Mouse (Mus musculus): ENCODE measurements at regions not wholly inside any gene's neighbourhood (a gene's known extent, or its start where the extent isn't known, plus 50 kb on each side); places are given as distances from the start of the nearest gene placed in this dataset.
"Not testable (repeated sequence)": the region's sequence is repeated elsewhere in the genome, so short reads cannot be mapped to it uniquely, and the experiment has no call there.

- DNase-seq (ENCODE audit: low spot score in 2 of 2) = no peak
Measured at GRCm38 (mm10) chr13:88459474-88460173, 361.6 kb upstream of the Edil3 start.

GRCm38 (mm10) chr13:88490104-88490503, 331.2 kb upstream of the Edil3 start:
- no peak for DNase-seq (ENCODE audit: low spot score in 2 of 2)

- no peak for DNase-seq (ENCODE audit: low spot score in 2 of 2)
Measured at GRCm38 (mm10) chr13:88510850-88511554, 310.3 kb upstream of the Edil3 start.

GRCm38 (mm10) chr13:88534796-88535195, 286.5 kb upstream of the Edil3 start:
- peak in 1 of 2 experiments; percentile 29 for DNase-seq (ENCODE audit: low spot score in 2 of 2)

- peak; percentile 47 to 86 for DNase-seq (ENCODE audit: low spot score in 2 of 2)
Measured at GRCm38 (mm10) chr13:88554504-88554903, 266.8 kb upstream of the Edil3 start.

- DNase-seq (ENCODE audit: low spot score in 2 of 2) = no peak
Measured at GRCm38 (mm10) chr13:88564978-88565377, 256.3 kb upstream of the Edil3 start.

- no peak for DNase-seq (ENCODE audit: low spot score in 2 of 2)
Measured at GRCm38 (mm10) chr13:88602244-88602643, 219.0 kb upstream of the Edil3 start.

- DNase-seq (ENCODE audit: low spot score in 2 of 2) = peak in 1 of 2 experiments; percentile 11
Measured at GRCm38 (mm10) chr13:88610610-88611009, 210.7 kb upstream of the Edil3 start.

GRCm38 (mm10) chr13:88613231-88613630, 208.0 kb upstream of the Edil3 start:
- DNase-seq (ENCODE audit: low spot score in 2 of 2) = no peak

- DNase-seq (ENCODE audit: low spot score in 2 of 2) = no peak
Measured at GRCm38 (mm10) chr13:88650135-88650534, 171.1 kb upstream of the Edil3 start.

- no peak for DNase-seq (ENCODE audit: low spot score in 2 of 2)
Measured at GRCm38 (mm10) chr13:88651036-88651435, 170.2 kb upstream of the Edil3 start.

- no peak for DNase-seq (ENCODE audit: low spot score in 2 of 2)
Measured at GRCm38 (mm10) chr13:88655030-88655429, 166.2 kb upstream of the Edil3 start.

- DNase-seq (ENCODE audit: low spot score in 2 of 2) = no peak
Measured at GRCm38 (mm10) chr13:88675835-88676234, 145.4 kb upstream of the Edil3 start.

GRCm38 (mm10) chr13:88704526-88704925, 116.7 kb upstream of the Edil3 start:
- DNase-seq (ENCODE audit: low spot score in 2 of 2) = no peak

GRCm38 (mm10) chr13:88729626-88730025, 91.6 kb upstream of the Edil3 start:
- DNase-seq (ENCODE audit: low spot score in 2 of 2) = not testable (repeated sequence)

GRCm38 (mm10) chr13:88749916-88750315, 71.4 kb upstream of the Edil3 start:
- DNase-seq (ENCODE audit: low spot score in 2 of 2) = no peak

All from layer of hippocampus, adult 18-20 months (tissue).